Mouse (Mus musculus) cortical plate, adult 2 months (tissue): ENCODE data around the gene Zfp493. TPM values are rescaled to one million over a fixed set of nuclear protein-coding genes. Genes with fewer than 3 reads are reported as not detected.
"Not testable (repeated sequence)": the region's sequence is repeated elsewhere in the genome, so short reads cannot be mapped to it uniquely, and the experiment has no call there.

Experiments used
- H3K27ac ChIP-seq: fragments of 200-500 bp; 2 replicates; pipeline ENCODE4 v1.5.1; 2012; ENCODE audit warnings: low read length, control low read depth, inconsistent platforms; ENCODE audit not compliant: insufficient read depth
- H3K4me1 ChIP-seq: fragments of 200-500 bp; 2 replicates; pipeline ENCODE4 v1.6.1; 2011; ENCODE audit warnings: low read length; ENCODE audit not compliant: control insufficient read depth, insufficient read depth
- H3K4me3 ChIP-seq: fragments of 200-500 bp; 2 replicates; pipeline ENCODE4 v1.5.1; 2011; ENCODE audit warnings: mild to moderate bottlenecking, low read length, control low read depth; ENCODE audit not compliant: insufficient read depth
- CTCF ChIP-seq: fragments of 200-500 bp; IDR thresholded peaks from 2 replicates; pipeline ENCODE4 v1.5.1; 2011; ENCODE audit warnings: mild to moderate bottlenecking, control low read depth, low read length; ENCODE audit not compliant: insufficient read depth; ENCODE audit errors: extremely low read depth
- POLR2A ChIP-seq: fragments of 200-500 bp; IDR thresholded peaks from 2 replicates; pipeline ENCODE4 v1.6.1; 2011; ENCODE audit warnings: mild to moderate bottlenecking, low read length, control low read depth; ENCODE audit not compliant: insufficient read depth; ENCODE audit errors: extremely low read depth
- polyA plus RNA-seq: library from polyadenylated mRNA; depleted of rRNA; stranded (reverse); fragments of >200 nt; gene quantifications from 2 replicates; pipeline ENCODE4 v1.2.3, GENCODE M21; 2012; rRNA removed

Gene Zfp493
- polyA plus RNA-seq = 3.1 and 3.2 TPM in 2 replicates

DNA sequence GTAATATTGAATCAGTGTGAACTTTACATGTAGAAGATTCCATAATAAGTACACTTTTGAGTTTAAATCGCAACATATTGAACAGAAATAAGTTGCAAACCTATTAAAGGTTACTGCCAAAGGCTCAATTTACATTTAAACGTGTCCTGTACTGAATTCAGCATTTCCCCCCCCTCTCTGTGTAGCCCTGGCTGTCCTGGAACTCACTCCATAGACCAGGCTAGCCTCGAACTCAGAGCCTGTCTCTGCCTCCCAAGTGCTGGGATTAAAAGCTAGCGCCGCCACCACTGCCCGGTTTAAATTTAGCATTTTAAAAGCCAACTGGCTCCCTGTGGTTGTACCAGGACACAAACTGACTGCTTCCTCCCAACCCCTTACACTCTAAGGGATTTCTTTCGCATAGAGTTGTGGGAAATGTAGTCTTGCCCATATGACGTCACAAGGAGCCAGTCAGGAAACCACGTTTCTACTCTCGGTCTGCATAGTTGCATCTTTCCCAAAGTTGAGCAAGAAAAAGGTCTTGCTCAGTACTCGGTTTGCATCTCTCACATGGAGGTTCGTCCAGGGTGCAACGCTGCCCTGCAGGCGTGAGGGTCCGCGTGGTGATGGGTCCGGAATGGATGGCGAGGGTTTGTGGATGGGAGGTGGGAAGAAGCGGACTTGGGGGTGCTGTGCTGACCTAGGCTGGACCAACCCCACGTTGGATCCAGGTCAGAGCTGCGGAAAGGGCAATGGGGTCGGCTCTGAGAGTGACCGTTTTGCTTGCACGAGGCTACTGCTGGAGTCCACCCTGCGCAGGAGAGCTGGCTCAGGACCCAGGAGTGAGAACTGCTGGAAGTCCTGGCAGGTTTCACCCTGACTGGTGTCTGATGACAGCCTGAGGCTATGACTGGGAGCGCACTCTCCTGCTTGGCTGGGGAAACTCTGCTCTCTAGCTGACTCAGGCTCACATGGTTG is at the start of gene Zfp493:
Gene Zfp493, plus strand, starts transcription at position 429 of the 957 bp plus-strand sequence.
- Histone ChIP-seq H3K4me1 (no peaks in the 10 kb centered on the region), H3K4me3 (peak within 1 kb of the TSS; percentile 57), H3K27ac (no peak within 1 kb of the TSS)
- TF ChIP-seq CTCF (no peak), POLR2A (0 out of 2 replicates have a peak, but pooled peaks have one; percentile 38)

DNA sequence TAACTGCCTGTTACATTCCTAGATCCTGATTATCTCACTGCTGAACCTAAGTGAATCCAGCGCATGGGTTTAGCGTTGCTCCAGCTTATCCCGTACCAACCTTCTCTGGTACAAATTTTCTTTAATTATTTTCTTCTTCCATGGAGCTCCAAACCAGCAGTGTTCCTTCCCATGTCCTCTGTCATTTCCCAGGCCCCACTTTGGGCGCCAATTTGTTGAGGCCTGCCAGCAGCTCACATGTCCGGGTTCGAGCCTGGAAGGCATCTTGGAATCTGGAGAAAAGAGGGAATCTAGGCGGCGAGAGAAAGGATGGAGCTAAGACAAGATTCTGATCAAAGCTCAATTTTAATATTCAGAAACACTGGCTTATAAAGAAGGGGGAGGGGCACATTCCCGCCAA is 45.1 kb upstream of the Zfp493 start:
- not testable (repeated sequence) for H3K27ac ChIP-seq, H3K4me1 ChIP-seq

DNA sequence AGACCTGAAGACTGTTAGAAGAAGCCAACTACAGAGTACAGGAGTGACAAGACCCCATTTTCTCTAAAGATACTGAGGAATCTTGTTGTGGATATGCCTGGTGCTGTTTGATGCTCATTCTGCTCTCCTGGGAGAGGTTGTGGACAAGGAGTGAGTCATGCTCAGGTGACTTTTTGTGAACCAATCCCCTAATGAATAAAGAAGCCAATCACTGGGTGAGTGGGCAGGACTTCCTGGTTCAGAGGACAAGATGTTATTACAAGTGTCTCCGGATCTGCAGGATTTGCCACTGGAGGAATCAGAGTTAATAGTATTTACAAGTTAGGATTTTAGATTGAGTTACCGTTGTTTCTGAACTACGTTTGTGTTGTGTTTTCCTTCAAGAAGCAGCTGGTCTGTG is 36.6 kb upstream of the Zfp493 start:
- Histone ChIP-seq H3K4me1 (no peaks in the 10 kb centered on the region), H3K27ac (no peak overlapping the region), H3K4me3 (no peak overlapping the region)
- no peak for TF ChIP-seq CTCF
- TF ChIP-seq POLR2A = no peak

More for the DNA sequence above, 45.1 kb upstream of the Zfp493 start:
- H3K4me3 ChIP-seq = not testable (repeated sequence)

DNA sequence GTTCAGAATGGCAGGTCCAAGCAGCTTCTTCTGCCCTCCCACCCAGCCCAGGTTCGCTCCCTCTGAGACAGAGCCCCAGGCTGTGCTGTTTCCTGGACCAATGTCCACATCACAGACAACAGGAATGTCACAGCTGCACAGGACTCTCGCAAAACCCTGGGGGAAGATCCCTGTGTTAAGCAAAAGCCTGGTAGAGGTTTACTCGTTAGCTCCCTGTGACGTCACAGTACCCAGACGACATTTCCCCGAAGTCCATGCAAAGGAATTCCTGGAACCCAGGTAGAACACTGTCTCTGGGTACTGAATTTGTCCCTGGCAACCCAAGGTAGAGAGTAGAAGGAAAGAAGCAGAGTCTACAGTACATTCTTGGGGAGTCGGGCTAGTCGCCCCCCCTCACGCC is 35.6 kb upstream of the Zfp493 start:
- Histone ChIP-seq H3K27ac (no peak overlapping the region), H3K4me1 (no peaks in the 10 kb centered on the region), H3K4me3 (no peak overlapping the region)
- TF ChIP-seq CTCF (no peak), POLR2A (no peak)

DNA sequence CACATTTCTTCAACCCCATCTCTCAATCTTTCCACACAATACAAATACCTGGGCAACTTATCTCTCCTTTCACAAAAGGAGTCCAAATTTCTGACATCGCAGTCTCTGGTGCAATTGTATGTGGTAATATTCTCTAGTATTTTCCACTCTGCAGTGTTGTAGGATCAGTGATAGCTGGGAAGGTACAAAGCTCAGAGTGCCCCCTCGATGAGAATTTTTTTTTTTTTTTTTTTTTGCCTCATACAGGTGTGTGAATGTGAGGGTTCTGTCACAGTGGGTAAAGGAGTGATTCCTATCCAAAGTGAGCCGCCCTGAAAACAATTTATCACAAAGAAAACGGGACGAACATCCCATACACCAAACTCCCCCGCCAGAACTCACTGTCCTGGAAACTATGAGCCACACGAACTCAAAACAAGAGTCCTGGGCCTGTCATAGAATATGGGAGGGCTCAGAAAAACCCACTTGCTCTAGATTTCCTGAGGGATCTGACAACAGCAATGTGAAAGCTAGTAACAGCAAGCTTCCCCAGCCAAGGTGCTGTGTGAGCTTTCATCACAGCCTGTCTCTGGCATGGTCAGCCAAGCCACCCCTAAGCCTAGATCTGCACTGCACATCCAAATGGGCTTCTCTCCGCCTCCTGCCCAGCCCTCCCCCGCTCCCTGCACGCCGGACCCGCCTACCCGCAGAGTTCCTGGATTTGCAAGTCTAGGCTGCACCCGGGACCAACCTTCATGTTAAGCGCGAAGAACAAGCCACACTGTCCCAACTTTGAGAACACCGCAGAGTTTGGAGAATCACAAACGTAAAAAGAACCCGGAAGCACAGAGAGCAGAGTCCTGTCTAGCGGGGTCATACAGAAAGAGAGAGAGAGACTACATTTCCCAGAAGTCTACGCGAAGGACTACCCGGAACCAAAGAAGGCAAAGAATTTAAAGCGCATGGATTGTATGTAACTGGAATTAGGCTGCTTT is 24.9 kb upstream of the Zfp493 start, which contains the start of gene Zfp85:
Gene Zfp85, minus strand, starts transcription at position 896 of the 974 bp plus-strand sequence.
- TF ChIP-seq CTCF (no peak), POLR2A (no peak)
- H3K4me3 ChIP-seq = peak within 1 kb of the TSS; percentile 73
- no peaks in the 10 kb centered on the region for H3K4me1 ChIP-seq
- H3K27ac ChIP-seq = no peak within 1 kb of the TSS; the same call in 1 of the 2 replicates

DNA sequence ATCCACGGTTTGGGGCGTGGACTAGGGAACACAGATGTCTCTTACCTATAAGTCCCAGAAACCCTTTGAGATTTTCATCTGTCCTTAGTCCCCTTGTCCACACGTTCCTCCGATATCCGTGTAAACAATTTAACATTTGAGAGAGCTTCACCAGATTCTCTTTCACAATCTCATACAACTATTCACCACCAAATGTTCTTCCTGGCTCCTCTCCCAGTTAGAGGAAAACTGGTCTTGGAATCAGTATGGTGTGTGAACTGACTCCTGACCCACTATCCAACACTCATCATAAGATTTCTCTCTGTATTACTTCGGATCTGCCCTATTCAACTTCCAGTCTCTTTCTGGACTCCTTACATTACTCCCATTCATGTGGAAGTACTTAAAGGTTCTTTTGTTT is 23.7 kb upstream of the Zfp493 start:
- H3K27ac ChIP-seq = no peak overlapping the region
- H3K4me1 ChIP-seq = no peaks in the 10 kb centered on the region
- H3K4me3 ChIP-seq = no peak overlapping the region
- TF ChIP-seq CTCF (no peak), POLR2A (no peak)

DNA sequence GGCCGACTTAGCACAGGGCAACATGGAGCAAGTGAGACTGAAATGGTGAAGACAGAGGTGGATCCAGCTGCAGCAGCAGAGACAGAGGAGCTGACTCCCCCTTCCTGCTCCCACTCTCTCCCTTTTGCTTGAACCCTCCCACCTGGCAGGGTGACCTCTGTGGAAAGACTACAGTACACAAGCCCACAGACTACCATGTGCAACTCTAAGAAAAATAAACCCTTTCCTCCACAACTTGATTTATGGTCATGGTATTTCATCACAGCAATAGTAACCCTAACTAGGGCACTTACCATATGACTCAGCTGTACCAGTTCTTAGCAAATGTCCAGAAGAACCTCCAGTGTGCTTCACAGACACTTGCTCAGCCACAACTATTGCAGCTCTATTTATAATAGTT is 19.5 kb upstream of the Zfp493 start:
- TF ChIP-seq CTCF (no peak), POLR2A (no peak)
- Histone ChIP-seq H3K27ac (no peak overlapping the region), H3K4me1 (no peaks in the 10 kb centered on the region), H3K4me3 (no peak overlapping the region)

DNA sequence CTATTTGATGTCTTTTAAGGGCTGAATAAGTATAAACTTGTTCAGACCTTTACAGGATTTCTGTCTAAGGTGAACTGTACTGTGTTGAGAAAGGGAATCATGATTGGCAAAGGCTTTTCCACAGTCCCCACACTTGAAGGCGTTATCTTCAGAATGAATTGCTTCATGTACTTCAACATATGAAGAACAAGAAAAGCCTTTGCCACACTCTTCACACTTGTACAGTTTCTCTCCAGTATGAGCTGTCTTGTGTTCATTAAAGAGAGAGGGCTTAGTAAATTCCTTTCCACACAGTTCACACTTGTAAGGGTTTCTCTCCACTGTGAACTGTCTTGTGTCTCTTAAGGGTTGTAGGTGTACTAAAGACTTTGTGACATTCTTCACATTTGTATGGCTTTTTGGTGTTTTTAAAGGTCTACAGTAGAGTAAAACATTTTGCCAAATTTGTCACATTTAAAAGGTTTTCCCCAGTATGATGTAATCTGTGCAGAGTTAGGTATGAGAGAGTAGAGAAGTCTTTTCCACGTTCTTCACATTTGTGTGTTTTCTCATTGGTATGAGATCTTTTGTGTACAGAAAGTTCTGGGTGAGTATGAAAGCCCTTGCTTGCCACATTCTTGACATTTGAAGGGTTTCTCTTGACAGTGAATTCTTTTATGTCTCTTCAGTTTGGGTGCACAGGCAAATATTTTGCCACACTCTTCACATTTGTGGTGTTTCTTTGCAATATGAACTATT is 16.3 kb upstream of the Zfp493 start:
- no peak for TF ChIP-seq POLR2A
- TF ChIP-seq CTCF = no peak
- H3K4me1 ChIP-seq = no peaks in the 10 kb centered on the region

DNA sequence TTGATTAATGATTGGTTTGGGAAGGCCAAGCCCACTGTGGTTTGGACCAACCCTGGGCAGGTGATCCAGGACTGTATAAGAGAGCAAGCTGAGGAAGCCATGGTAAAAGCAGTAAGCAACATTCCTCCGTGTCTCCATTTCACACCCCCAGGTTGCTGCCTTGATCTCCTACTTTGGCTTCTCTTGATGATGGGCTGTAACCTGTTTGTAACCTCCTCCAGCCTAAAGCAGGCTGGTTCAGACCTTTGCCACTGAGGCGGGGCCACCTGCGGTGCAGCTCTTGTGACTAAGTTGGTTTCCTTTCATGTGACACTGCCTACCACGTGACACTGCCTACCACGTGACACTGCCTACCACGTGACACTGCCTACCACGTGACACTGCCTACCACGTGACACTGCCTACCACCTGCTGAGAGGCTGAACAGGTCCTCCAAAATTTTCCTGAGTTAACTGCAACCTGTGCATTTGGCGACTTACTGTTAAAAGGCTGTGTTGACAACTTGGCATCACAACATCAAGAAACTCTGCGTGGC is 12.5 kb downstream of the Zfp493 start:
- no peaks in the 10 kb centered on the region for H3K4me1 ChIP-seq
- TF ChIP-seq CTCF = no peak
- no peak for TF ChIP-seq POLR2A
- no peak overlapping the region for H3K4me3 ChIP-seq
- H3K27ac ChIP-seq = no peak overlapping the region

More for the DNA sequence above, 16.3 kb upstream of the Zfp493 start:
- Histone ChIP-seq H3K4me3 (no peak overlapping the region), H3K27ac (no peak overlapping the region)

DNA sequence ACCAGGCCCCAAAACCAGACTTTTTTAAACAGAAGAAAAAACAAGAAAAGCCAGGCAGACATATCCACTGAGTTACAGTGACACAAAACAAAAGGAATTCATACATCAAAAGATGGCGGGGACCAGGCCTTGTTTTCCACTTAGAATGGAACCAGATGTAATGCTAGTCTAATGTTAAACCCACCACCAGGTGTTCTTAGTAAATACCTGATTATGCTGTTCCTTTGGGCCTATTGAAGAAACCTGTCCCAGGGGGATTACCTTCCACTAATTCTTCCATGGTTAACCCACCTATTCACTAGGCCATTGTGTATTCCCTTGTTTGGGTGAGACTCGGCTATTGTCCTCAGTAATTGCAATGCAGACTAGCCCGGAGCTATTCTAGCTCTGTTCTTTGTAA is 19.1 kb downstream of the Zfp493 start:
- Histone ChIP-seq H3K4me1 (no peaks in the 10 kb centered on the region), H3K27ac (no peak overlapping the region), H3K4me3 (no peak overlapping the region)
- TF ChIP-seq CTCF = no peak
- TF ChIP-seq POLR2A = no peak

DNA sequence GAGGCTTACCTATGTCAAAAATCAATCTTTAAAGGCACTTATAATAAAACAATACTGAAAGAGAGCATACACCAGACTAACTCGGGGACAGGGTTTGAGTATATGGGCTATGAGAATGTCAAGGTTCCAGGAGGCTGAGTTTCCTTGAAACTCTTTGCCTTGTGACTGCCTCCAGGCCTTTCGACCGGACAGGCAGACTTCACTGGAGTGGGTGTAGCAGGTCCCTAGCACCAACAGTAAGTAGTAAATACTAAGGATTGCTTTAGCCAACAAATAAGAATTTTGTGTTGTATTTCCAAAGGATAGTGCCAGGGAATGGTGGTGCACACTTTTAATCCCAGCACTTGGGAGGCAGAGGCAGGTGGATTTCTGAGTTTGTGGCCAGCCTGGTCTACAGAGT is 19.7 kb downstream of the Zfp493 start:
- not testable (repeated sequence) for H3K4me1 ChIP-seq, H3K27ac ChIP-seq, H3K4me3 ChIP-seq
